Mouse (Mus musculus) mesoderm, embryonic 11.5 days (tissue): ENCODE data around the gene B4galnt3.

Experiments used
- DNase-seq: peaks from one replicate; pipeline ENCODE4 v3.0.0-alpha.2; 2012; ENCODE audit warnings: low read depth, low spot score

The B4galnt3 gene

DNA sequence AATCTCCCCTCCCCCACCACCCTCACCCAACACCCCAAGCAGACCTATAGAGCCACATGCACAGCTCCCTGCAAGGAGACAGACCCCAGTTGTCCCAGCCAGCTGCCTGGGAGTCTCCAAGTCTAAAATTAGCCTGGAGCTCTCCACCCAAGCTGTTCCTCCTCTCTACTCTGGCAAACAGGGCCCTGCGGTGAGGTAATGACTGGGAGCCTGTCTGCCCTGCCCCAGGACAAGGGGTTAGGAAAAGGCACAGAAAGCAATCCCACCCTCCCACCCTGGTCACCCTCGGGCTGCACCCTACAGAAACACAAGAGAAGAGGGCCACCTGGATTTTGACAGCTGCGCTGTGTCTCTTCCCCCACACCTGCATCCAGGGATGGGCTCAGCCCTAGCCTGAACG, 19.5 kb downstream of the B4galnt3 start:
- DNase-seq: no peak

DNA sequence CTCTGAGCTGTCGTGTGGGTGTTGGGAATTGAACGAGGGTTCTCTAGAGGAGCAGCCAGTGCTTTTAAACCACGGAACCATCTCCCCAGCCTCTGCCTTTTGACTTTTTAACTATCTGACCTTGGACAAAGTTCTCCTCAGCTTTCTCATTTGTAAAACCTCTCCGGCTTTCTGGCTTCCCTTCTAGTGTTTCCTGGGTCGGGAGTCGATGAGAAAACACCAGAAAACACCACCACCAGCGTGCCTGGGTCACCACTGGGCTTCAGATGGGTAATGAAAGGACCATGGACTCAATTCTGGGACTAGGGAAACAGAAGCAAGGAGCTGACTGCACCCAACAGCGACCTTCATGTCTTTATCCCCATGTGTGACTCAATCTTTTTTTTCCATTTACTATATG, 20.2 kb downstream of the B4galnt3 start:
- DNase-seq: no peak

DNA sequence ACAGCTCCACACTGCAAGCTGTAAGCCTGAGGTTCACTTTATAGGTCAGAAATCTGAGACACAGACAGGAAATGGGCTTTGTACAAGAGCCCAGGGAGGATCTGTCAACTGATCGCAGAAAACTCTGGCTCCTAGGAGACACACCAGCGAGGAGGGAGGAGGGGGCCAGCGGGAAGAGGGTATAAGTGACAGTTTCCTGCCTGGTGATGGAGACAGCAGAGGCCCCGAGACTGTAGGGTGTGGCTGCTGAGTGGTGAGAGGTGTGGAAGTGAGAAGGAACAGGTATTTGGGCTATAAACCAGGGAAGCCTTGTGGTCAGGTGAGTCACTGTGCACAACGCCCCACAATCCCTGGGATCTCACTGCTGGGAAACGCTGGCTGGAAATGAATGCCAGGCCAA, 30.2 kb downstream of the B4galnt3 start:
- peak; percentile 10 for DNase-seq

DNA sequence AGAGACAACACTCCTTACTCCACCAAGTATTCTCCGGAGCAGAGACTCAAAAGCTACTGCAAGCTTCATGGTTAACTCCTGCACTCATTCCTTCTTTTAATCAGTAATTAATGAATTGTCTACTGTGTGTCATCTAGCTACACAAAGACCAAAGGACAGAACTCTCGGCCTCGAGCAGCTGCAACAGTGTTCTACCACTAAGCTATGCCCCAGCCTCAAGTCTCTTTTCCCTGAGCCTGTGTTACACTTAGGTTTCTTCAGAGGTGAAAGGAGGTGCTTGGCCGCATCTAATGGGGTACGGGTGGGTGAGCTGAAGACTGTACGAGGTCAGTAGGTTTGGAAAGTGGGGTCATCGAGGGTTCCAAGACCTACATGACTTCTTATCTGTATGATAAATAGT, 30.8 kb downstream of the B4galnt3 start:
- no peak for DNase-seq

DNA sequence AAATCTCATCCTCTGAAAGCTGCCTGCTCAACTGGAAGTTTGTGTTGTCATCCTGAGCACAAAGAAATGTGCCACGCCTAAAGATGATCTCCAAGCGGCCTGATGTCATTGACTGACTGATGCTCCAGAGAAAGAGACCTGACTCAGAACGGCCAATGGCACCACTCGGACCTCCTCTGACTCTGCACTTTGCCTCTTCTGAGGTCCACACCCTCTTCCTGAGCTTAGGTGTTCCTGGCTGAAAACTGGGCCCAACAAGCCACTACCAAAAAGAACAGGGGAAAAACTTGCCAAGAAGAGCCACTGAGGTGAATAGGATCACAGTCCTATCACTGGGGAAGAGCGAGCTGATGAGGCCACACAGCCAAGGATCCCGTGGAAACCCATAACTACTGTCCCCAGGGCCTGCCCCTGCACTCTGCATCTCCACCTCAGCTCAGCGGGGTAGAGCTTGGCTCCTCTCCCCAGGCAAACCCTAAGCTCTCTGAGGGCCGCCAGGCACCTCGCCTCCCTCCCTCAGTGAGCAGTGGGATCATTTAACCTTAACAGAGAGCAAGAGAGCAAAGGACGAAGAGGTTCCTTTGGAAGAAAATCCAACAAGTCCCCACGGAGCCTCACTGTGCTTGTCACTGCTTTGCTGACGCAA, 31.4 kb downstream of the B4galnt3 start:
- no peak for DNase-seq

DNA sequence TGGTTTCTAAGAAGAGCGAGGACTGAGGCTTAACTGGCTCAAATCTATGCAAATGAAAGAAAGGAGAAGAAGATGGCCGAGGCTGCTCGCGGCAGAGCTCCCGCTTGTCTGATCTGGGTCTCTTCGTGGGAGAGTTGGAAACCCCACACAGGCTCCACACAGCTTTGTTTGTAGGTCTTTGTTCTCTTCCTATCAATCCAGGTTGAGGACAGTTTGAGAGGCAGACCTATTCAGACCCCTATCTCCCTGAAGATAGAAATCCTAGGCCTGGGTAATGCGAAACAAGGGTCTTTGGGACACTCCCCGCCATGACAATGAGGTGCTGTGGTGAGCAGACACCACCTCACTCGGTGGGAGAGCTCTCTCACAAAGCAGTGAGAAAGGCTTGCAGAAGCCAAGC, 34.9 kb downstream of the B4galnt3 start:
- no peak for DNase-seq

DNA sequence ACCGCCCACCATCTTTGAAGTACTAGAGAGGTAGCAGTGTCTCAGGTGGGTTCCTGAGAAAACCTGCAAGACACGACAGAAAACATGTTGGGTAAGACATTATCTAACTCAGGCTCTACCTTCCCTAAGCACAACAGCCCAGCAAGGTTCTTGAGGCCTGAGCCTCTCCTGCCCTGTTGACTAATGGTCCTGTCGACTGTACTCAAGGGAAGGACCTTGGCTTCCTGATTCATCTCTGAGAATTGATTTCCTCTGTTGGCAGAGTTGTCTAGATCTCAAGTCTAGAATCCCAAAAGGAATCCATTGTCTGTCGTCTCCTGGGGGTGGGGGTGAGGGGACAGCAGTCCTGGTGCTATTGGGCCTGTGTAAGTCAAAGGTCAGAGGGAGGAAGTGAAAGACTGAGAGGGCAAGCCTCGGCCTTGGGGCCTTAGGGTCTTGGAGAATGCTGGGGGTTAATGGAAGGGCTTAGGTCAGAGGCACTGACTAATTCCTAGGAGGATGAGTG, 37.9 kb downstream of the B4galnt3 start:
- DNase-seq: no peak

DNA sequence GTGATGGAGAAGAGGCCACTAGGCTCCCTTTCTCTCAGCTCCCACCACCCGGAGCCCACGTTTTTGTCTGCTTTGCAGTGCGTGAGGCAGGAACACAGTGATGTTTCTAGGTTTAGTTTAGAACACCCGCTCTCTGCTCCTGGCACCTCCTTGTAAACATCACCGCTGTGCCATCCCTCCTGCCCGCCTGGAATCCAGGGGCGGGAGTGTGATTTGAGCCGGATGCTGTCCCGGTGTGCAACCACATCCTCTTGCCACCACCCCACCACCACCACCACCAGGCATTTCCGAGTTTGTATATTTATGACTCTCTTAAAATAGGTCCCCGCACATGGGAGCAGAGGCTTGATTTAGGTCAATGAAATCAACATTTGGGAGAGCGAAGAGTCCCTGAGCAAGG, 38.7 kb downstream of the B4galnt3 start:
- no peak for DNase-seq

DNA sequence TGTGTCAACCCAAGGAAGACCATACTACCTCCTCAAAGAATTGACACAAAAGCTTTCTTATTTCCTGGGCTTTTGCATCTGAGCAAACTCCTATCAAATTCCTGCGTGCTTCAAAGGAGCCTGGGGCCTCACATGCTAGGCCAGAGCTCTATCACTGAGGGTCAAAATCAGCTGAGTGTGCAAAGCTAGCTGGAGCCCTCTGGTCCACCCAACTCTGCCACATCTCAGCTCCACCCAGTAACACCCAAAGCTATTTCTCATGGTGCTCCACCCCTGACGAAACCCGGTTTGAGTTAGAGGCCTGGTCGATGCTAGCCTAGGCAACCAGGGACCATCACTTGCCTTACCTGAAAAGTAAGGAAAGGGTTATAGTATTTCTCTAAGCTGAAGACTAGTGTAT, 39.2 kb downstream of the B4galnt3 start:
- DNase-seq: no peak

DNA sequence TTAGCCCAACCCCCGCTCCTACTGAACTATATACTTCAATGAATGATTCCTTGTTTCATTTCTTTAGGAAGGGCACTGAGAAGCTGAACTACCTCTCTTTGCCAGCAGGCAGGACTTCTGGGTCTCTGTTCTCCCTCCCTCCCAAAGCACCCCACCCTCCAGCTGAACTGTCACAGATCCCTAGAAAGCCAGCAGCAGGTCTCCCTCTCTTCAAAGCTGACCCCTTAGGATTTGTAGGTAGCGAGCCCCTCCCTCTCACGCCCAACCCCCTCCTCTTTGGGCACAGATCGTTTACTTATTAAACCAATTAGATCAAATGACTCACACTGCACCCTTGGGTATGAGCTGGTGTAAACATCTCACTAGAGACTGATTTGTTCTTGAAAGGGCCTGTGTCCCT, 39.7 kb downstream of the B4galnt3 start:
- no peak for DNase-seq

DNA sequence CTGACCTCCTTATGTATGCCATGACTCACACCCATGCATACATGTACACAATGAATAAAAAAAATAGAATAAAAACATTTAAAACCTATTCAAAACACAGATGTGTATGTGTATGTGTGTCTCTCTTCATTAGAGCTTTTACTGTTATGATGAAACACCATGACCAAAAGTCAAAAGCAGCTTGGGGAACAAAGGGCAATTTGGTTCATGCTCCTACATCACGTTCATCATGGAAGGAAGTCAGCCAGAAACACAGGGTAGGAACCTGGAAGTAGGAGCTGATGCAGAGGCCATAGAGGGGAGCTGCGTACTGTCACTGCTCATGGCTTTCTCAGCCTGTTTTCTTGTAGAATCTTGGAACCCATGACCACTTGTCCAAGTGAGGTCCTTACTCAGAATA, 41.6 kb downstream of the B4galnt3 start:
- DNase-seq: no peak

DNA sequence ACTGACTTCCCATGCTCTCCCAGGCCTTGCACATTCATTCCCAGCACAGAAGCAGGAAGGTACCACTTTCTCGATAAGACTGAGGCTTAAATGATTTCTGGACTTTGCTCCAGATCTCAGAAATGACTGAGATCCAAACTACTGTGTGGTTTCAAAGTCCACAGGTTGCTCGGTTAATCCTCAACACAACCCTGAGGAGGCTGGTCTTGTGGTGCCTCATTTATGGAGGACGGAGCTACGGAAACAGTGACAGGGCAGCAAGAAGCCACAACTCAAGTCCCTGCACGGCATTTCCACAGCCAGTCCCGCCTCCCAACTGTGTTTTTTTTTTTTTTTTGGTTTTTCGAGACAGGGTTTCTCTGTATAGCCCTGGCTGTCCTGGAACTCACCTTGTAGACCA, 43.3 kb downstream of the B4galnt3 start:
- DNase-seq: no peak

DNA sequence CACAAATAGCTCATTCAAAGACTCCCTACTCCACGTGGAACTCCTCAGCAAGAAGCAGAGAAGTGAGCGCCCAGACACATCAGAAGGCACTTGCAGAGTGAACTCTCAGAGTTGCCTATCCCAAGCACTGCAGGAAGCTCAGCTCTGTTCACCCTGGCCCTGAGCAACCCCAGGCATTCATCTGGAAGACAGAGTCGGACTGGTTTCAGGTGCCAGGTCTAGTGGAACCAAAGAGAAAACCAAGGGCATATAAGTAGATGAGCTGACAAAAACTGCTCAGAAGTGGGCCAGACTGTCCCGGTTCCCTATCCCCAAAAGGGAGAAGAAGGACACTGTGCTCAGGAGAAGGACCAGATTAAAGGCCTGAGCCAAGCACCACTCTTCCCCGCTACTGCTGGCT, 44.5 kb downstream of the B4galnt3 start:
- DNase-seq: no peak

DNA sequence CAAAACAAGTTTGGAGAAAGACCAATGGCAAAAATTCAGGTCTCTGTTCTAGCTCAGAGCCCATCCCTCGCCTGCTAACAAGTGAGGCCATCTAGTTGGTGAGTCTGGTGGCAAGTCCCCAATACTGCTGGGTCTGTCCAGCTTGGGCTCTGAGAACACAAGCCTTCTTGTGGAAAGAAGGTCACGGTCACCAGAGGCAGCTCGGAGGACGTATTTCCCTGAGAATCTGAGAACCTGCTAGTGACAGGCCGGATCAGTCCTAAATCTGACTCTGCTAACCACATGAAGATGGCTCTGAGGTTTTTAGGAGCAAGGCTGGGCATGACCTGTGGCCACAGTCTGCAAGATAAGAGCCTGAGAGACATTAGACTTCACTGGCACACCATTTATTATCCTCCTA, 47.7 kb downstream of the B4galnt3 start:
- no peak for DNase-seq

DNA sequence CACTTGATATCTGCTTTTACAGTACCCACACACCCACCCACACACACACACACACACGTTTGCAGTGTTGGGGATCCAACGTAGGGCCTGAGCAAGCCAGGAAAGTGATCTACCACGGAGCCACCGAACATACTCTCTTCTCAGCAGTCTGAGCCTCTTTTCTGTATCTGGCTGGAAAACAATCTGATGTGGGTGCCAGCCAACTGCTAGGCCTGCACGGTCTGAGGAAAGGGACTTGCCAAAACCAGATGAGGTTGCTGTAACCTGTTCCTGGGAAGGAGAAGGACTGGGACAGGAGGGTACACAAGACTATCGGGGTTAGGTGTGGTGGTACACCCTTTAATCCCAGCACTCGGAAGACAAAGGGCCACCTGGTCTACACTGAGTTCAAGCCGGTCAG, 51.1 kb downstream of the B4galnt3 start:
- no peak for DNase-seq

DNA sequence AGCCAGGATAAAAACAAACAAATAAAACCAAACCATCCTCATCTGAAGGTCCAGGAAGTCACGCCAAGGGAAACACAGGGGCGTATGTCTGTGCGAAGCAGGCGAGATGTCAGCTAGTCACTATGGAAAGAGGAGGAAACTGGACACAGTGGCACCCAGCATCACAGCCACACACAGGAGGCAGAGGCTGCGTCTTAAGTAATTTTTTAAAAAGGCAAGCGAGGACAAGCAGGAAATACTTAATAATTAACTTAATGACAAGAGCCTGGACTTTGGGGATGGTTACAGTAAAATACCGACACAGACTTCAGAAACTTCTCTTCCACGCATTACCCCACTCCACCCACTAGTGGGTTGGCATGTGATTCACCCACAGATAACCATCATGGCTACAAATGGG, 51.8 kb downstream of the B4galnt3 start:
- no peak for DNase-seq

DNA sequence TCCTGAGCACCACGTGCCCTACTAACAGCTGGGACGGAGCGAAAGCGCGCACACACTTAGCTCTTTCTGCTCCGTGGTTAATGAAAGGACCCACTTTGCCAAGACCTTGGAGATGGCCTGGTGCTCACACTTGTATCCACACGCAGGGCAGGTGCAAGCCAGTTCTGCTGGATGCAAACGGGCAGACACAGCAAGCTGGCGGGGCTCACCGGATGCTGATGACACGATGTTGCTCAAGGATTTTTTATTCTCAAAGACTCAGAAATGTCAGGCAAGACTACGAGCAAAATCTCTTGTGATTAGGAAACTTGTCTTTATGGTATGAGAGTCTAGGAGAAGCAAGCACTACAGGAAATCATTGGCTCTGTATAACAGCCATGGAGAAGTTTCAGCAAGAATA, 52.9 kb downstream of the B4galnt3 start:
- DNase-seq: no peak

DNA sequence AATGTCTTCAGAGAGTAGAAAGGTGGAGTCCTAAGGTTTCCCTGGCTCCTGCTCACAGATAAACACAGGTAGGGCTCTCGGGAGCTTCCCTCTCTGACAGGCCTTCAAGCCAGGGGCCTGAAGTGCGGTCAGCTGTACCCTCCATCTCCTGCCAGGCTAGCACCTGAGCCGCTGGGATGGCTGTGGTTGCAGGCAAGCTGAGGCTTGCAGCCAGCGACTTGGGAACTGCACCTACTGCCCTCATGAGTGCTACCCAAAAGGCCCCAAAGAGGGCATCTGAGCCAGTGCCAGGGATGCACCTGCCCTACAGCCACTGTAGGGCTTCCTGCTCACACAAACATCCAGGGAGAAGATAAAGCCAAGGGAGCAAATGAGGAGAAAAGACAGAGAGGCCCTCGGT, 53.9 kb downstream of the B4galnt3 start:
- DNase-seq: no peak

DNA sequence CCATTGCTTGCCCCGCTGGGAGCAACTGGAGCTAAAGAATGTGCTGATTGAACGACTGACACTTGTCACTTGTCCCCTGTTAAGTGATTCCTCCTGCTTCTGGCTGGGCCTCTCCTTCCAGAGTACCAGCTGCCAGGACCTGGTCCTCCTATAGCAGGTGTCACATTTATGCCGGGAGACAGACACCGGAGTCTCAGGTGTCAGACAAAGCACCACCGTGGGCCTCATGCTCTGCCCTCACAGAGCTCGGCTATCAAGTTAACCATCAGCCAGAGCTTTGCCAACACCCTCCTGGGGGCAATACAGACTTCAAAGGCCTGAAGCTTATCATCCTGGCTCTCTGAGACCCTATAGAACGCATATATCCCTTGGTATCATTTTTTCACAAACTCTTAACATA, 58.5 kb downstream of the B4galnt3 start:
- no peak for DNase-seq

DNA sequence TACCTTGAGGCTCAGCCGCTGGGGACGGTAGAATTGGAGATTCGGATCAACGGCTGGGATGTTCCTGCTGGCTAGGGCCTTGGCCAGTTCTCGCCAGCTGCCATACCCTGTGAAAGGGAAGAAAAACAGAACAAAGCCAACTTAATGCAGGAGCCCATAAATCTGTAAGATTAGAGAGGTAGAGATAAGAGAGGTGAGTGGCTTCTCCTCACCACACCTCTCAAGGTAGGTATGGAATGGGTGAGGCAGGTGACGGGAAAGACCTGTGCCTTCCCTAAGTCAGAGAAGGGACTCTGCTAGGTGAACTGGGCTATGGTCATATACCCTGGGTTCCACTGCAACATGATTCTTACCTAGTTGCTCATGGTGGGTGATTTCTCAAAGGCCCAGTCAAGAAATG, 61.5 kb downstream of the B4galnt3 start:
- no peak for DNase-seq

DNA sequence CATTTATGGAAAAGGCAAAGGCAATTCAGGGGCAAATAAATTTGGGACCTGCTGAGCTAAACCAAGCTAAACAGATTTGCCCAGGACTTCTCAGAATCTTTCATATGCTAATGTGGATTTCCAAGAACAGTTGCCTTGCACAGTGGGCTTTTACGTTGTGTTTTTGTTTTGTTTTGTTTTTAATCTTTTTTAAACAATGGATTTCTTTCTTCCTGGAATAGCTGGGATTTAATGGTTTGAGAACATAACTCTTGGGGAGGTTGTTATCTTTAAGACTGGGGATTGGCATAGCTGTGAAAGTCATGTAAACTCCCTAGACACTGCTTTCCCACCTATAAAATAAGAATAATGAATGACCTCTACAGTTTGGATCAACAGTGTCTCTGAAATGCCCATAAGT, 63.9 kb downstream of the B4galnt3 start:
- no peak for DNase-seq

DNA sequence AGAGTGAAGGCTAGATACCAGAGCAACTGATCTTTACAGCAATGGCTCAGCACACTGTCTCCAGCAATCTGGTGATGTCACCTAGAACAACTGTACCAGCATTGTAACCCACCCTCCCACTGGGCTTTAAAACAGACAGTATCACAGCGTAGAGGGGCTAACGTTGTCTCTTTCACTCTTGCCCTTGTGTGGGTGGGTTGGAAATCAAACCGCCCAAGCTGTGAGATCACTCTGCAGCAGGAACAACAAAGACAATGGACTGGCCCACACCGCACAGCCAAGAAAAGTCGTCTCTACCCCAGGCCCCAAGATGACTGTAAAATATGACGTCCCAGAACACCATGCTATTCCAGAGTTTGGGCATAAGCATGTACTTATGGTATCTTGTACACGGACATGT, 64.6 kb downstream of the B4galnt3 start:
- no peak for DNase-seq

DNA sequence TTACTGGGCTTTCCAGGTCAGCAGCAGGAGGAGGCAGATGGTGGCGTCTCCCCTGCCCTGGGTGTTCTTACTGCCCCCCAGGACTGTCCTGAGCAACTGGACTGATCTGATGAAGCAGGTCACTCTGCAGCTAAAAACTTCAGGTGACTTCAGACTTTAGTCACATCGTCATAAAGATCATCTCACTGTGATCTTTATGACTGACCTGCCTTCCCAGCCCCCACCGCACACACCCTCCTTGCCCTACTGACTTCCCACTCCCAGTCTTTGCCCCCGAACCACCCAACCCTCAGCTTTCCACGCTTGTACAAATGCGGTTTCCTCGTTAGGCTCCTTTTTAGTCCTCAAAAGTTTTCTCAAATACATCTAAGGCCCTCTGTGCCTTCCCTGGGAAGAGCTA, 67.3 kb downstream of the B4galnt3 start:
- DNase-seq: no peak

DNA sequence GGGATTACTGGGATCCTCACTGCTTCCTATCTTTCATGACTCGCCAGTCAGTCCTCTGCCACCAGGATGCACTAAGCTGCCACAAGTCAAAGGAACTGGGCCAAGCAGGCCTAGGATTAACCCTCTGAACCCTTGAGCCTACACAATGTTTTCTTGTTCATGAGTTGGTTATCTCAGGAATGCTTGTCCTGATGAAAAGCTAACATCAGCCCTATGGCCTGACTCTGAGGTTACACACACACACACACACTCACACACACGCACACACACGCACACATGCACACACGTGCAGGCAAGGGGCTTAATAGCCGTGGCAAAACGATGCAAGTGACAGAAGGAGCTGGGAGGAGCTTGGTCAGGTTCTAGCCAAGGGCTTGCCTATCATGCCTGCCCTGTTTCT, 69.0 kb downstream of the B4galnt3 start:
- DNase-seq: no peak
